In genomic region chr5:150674866-150675265, GRCm38 (mm10) we compare ENCODE assay signal across 8 mouse cellular contexts. TPM values are rescaled to one million over a fixed set of nuclear protein-coding genes. Genes with fewer than 3 reads are reported as not detected.
DNase-seq lines count a peak whose midpoint lies in the region; ATAC-seq lines count a peak whose summit lies in the region.

No protein-coding gene starts in this region.

- peak overlapping the region; percentile 58 for H3K4me2 ChIP-seq in forebrain, embryonic 14.5 days (ENCODE audit: low read length)
- peak overlapping the region; percentile 52 for H3K4me2 ChIP-seq in limb, embryonic 15.5 days

- no peaks in the 10 kb centered on the region for H3K27me3 ChIP-seq in forebrain, embryonic 14.5 days (replicated peaks; ENCODE audit: control insufficient read depth, insufficient read depth, low read length)
- H3K27me3 ChIP-seq in limb, embryonic 15.5 days: no peaks in the 10 kb centered on the region

- no peaks in the 10 kb centered on the region for H3K9me3 ChIP-seq in forebrain, embryonic 14.5 days (replicated peaks; ENCODE audit: control insufficient read depth, low read length)
- H3K9me3 ChIP-seq in limb, embryonic 15.5 days: no peaks in the 10 kb centered on the region

- peak overlapping the region; percentile 89 for H3K4me3 ChIP-seq in forebrain, embryonic 14.5 days (ENCODE audit: low read depth, low read length)
- H3K4me3 ChIP-seq in limb, embryonic 15.5 days: peak overlapping the region; percentile 91

- no peak for ATAC-seq in forebrain, embryonic 14.5 days
- no peak for ATAC-seq in limb, embryonic 15.5 days (ENCODE audit: insufficient number of reproducible peaks, low FRiP score, low TSS enrichment, low read depth)

- peaks cover 6% of the 10 kb centered on the region for H3K4me1 ChIP-seq in forebrain, embryonic 14.5 days (ENCODE audit: control insufficient read depth, insufficient read depth, low read length)
- peaks cover 7% of the 10 kb centered on the region for H3K4me1 ChIP-seq in limb, embryonic 15.5 days

- WGBS in forebrain, embryonic 14.5 days: 50% methylated on average over 6 of the region's 6 CpGs
- WGBS in limb, embryonic 15.5 days: 55% methylated on average over 6 of the region's 6 CpGs

- no peak overlapping the region for H3K27ac ChIP-seq in forebrain, embryonic 14.5 days (ENCODE audit: low read depth, low read length)
- no peak overlapping the region for H3K27ac ChIP-seq in limb, embryonic 15.5 days

- peak overlapping the region; percentile 93; the same call in 1 of the 2 replicates for H3K9ac ChIP-seq in forebrain, embryonic 14.5 days (ENCODE audit: low read length)
- no peak overlapping the region for H3K9ac ChIP-seq in limb, embryonic 15.5 days

- DNase-seq in embryo, embryonic 10.5 days (ENCODE audit: low spot score): peak; percentile 7
- DNase-seq in embryo, embryonic 10 days (ENCODE audit: low spot score): no peak
- DNase-seq in A20 (ENCODE audit: low read depth, low spot score): peak; percentile 59
- DNase-seq in forebrain, embryonic 14.5 days (ENCODE audit: low spot score): peak; percentile 4
- DNase-seq in right cerebral cortex, adult 2 months (ENCODE audit: low spot score in 2 of 2): no peak
- no peak for DNase-seq in layer of hippocampus, adult 9-10 months (ENCODE audit: low spot score)
- DNase-seq in left cerebral cortex, adult 18-20 months (ENCODE audit: low spot score in 2 of 2): no peak

- H3K36me3 ChIP-seq in forebrain, embryonic 14.5 days (ENCODE audit: control insufficient read depth, insufficient read depth, low read length): no peaks in the 10 kb centered on the region
- no peaks in the 10 kb centered on the region for H3K36me3 ChIP-seq in limb, embryonic 15.5 days

RNA-seq across cellular contexts. Expression of gene Pds5b, which starts 1.3 kb away (rescaled TPM):
- polyA plus RNA-seq in forebrain, embryonic 14.5 days (2014; fragmentation: Nextera tagmentation; extraction: Ambion mirVana): 31.8 and 38.0 TPM in 2 replicates
- polyA plus RNA-seq in limb, embryonic 15.5 days (2015; fragmentation: Nextera tagmentation; extraction: Ambion mirVana): 27.5 and 33.1 TPM in 2 replicates
- 10 to 100 TPM; 73.1 to 75.1 TPM for total RNA-seq in left cerebral cortex, adult 18-20 months (2021)

RNA-seq across cellular contexts. Expression of gene N4bp2l2, which starts 8.9 kb away (rescaled TPM):
- polyA plus RNA-seq in forebrain, embryonic 14.5 days (2014; fragmentation: Nextera tagmentation; extraction: Ambion mirVana): 30.2 and 34.9 TPM in 2 replicates
- 43.6 and 43.9 TPM in 2 replicates for polyA plus RNA-seq in limb, embryonic 15.5 days (2015; fragmentation: Nextera tagmentation; extraction: Ambion mirVana)
- total RNA-seq in left cerebral cortex, adult 18-20 months (2021): 10 to 100 TPM; 82.2 to 88.5 TPM

Comparison
In these comparisons a context has a peak if more than half of its experiments do, and no peak if none do; other contexts are left out.
1. DNase-seq: peak in embryo, embryonic 10.5 days (single experiment), A20 (single experiment) and forebrain, embryonic 14.5 days (single experiment); none in embryo, embryonic 10 days (single experiment), right cerebral cortex, adult 2 months (0 of 2), layer of hippocampus, adult 9-10 months (single experiment) and left cerebral cortex, adult 18-20 months (0 of 2).